Mouse (Mus musculus): Measurements from ENCODE around the gene Scp2d1. TPM values are rescaled to one million over a fixed set of nuclear protein-coding genes. Genes with fewer than 3 reads are reported as not detected.
"Not testable (repeated sequence)": the region's sequence is repeated elsewhere in the genome, so short reads cannot be mapped to it uniquely, and the experiment has no call there.

Scp2d1 gene
- not detected for total RNA-seq (2021)
- long read RNA-seq, experiment 1 = 0 reads
- long read RNA-seq, experiment 2 = 0 reads

DNA sequence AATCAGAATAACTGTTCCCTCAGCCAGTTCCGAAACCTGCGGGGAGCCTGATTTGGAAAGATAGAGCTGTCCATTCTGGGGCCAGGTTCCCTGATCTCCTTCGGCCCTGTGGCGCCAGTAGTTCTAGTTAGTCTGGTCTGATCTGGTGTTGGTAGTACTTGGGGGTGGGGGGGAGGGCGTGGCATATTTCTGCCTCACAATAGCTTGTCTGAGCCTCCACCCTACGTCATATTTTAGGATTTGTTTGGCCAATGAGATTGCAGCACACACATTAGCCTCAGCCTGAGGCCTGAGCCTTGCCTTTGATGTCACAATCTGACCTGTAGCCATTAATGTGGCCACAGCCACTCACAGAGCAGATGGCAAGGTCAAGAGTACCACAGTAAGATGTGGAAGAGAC, at the start of gene Scp2d1:
TSS of gene Scp2d1 (plus strand) at position 301 of the 400 bp plus-strand sequence.
- DNase-seq (ENCODE audit: low spot score in 2 of 2) = not testable (repeated sequence)

GRCm38 (mm10) chr2:144774636-144775160, 48.8 kb upstream of the Scp2d1 start:
- DNase-seq (ENCODE audit: low spot score in 2 of 2) = no peak

GRCm38 (mm10) chr2:144775626-144776025, 47.8 kb upstream of the Scp2d1 start:
- no peak for DNase-seq (ENCODE audit: low spot score in 2 of 2)

- DNase-seq (ENCODE audit: low spot score in 2 of 2) = no peak
Observed at GRCm38 (mm10) chr2:144779263-144779662, 44.2 kb upstream of the Scp2d1 start.

DNA sequence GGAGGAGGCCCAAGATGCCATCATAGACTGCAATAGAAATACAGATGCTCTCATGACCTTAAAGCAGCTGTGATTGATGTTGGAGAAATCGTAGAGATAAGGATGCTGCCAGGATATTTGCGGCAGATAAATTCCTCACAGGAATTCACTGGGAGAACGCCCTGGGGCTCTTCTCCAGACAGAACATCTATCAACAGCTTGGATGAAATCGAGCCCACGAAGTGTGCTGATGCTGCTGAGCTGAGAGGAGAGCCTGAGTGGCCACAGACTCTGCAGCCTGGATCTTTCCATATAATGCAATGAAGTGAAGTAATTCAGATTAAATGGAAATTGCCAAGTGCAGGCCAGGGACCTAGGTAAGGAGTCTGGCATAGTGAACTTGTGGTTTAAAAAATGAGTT, 42.7 kb upstream of the Scp2d1 start:
- DNase-seq (ENCODE audit: low spot score in 2 of 2) = no peak

GRCm38 (mm10) chr2:144781871-144782270, 41.6 kb upstream of the Scp2d1 start:
- DNase-seq (ENCODE audit: low spot score in 2 of 2) = no peak

- no peak for DNase-seq (ENCODE audit: low spot score in 2 of 2)
Observed at GRCm38 (mm10) chr2:144782481-144782880, 41.0 kb upstream of the Scp2d1 start.

GRCm38 (mm10) chr2:144783190-144783589, 40.3 kb upstream of the Scp2d1 start:
- no peak for DNase-seq (ENCODE audit: low spot score in 2 of 2)

GRCm38 (mm10) chr2:144783831-144784230, 39.6 kb upstream of the Scp2d1 start:
- DNase-seq (ENCODE audit: low spot score in 2 of 2) = no peak

- DNase-seq (ENCODE audit: low spot score in 2 of 2) = peak; percentile 35 to 37
Observed at GRCm38 (mm10) chr2:144791671-144792294, 31.7 kb upstream of the Scp2d1 start.

GRCm38 (mm10) chr2:144797515-144797914, 25.9 kb upstream of the Scp2d1 start:
- DNase-seq (ENCODE audit: low spot score in 2 of 2) = no peak

DNA sequence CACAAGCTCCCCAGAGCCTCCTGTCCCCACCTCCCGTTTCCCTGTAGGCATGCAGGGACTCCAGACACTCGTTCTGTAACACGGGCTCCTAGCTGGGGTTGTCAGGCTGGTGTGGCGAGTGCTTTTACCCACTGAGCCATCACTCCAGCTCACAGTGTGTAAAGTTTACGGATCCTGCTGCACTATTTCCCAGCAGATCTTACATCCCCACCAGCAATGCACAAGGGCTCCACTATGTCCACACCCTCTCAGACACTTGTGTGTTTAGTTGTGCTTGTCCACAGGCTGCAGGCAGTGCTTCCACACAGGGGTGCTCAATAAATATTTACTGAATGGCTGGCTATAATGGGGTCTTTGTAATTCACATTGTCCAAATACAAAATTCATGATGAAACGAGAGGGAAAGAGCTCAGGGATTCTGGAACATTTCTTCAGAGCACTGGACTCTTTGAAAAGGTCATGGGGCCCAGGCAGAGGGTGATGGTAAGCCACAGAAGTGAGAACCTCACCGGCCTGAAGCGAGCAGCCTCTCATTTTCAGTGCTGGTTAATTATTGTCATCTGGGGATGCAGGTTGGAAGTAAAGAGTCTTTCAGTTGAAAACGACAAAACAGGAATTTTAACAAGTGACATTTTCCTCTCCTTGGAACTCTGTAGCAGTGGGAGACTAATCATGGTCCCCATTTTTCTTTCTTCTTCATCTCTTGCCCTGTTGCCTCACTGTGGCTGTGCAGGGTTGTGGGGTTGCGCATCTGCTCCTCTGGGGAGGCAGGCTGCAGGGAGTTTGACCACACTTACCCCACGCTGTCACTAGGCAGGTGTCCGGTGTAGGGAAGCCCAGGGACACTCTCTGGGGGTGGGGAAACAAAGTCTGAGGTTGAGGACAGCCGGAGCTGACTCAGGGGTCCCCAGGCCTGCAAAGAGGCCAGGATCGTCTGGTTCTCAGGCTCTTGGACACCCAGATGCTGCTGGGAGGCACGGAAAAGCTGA, 15.4 kb upstream of the Scp2d1 start:
- no peak for DNase-seq (ENCODE audit: low spot score in 2 of 2)

GRCm38 (mm10) chr2:144828457-144828985, 5.1 kb downstream of the Scp2d1 start:
- DNase-seq (ENCODE audit: low spot score in 2 of 2) = no peak

- DNase-seq (ENCODE audit: low spot score in 2 of 2) = no peak
Observed at GRCm38 (mm10) chr2:144836667-144837311, 13.3 kb downstream of the Scp2d1 start.

- no peak for DNase-seq (ENCODE audit: low spot score in 2 of 2)
Observed at GRCm38 (mm10) chr2:144837312-144837679, 13.8 kb downstream of the Scp2d1 start.

- DNase-seq (ENCODE audit: low spot score in 2 of 2) = peak; percentile 17 to 29
Observed at GRCm38 (mm10) chr2:144868827-144869226, 45.4 kb downstream of the Scp2d1 start.

Other genes with a start within 250 kb of the Scp2d1 start
- 10 to 100 TPM; 50.1 to 51.4 TPM for gene Smim26, start 229.6 kb upstream of the Scp2d1 start, total RNA-seq (2021)
- gene Dtd1, start 223.8 kb upstream of the Scp2d1 start, total RNA-seq (2021) = 10 to 100 TPM; 65.0 to 68.2 TPM